Mouse (Mus musculus) cerebellum, adult 11 months (tissue): ENCODE measurements at regions not wholly inside any gene's neighbourhood (a gene's known extent, or its start where the extent isn't known, plus 50 kb on each side); places are given as distances from the start of the nearest gene placed in this dataset.
A peak's percentile ranks its signal among the peaks of the same experiment; 100 is the strongest.

Experiments used
- DNase-seq: peaks from one replicate; pipeline ENCODE4 v3.0.0; 2022

- no peak for DNase-seq
Observed at GRCm38 (mm10) chr3:149625066-149625465, 634.7 kb upstream of the Adgrl2 start.

- no peak for DNase-seq
Observed at GRCm38 (mm10) chr3:149623851-149624532, 633.6 kb upstream of the Adgrl2 start.

- no peak for DNase-seq
Observed at GRCm38 (mm10) chr3:149603865-149604264, 613.5 kb upstream of the Adgrl2 start.

- no peak for DNase-seq
Observed at GRCm38 (mm10) chr3:149601276-149601675, 610.9 kb upstream of the Adgrl2 start.

GRCm38 (mm10) chr3:149594470-149594869 is 604.1 kb upstream of the Adgrl2 start:
- no peak for DNase-seq

GRCm38 (mm10) chr3:149585769-149586168 is 595.4 kb upstream of the Adgrl2 start:
- no peak for DNase-seq

GRCm38 (mm10) chr3:149581141-149581540 is 590.8 kb upstream of the Adgrl2 start:
- no peak for DNase-seq

- DNase-seq: no peak
Observed at GRCm38 (mm10) chr3:149575678-149576077, 585.3 kb upstream of the Adgrl2 start.

GRCm38 (mm10) chr3:149566853-149567252 is 576.5 kb upstream of the Adgrl2 start:
- no peak for DNase-seq

GRCm38 (mm10) chr3:149550231-149550951 is 560.0 kb upstream of the Adgrl2 start:
- DNase-seq: peak; percentile 78

GRCm38 (mm10) chr3:149547045-149547444 is 556.7 kb upstream of the Adgrl2 start:
- no peak for DNase-seq

GRCm38 (mm10) chr3:149546256-149546655 is 555.9 kb upstream of the Adgrl2 start:
- no peak for DNase-seq

GRCm38 (mm10) chr3:149534183-149534582 is 543.8 kb upstream of the Adgrl2 start:
- DNase-seq: no peak

GRCm38 (mm10) chr3:149530026-149530607 is 539.8 kb upstream of the Adgrl2 start:
- no peak for DNase-seq

- DNase-seq: no peak
Observed at GRCm38 (mm10) chr3:149526509-149526908, 536.2 kb upstream of the Adgrl2 start.

GRCm38 (mm10) chr3:149519575-149519929 is 529.2 kb upstream of the Adgrl2 start:
- DNase-seq: no peak

- no peak for DNase-seq
Observed at GRCm38 (mm10) chr3:149518928-149519574, 528.7 kb upstream of the Adgrl2 start.

GRCm38 (mm10) chr3:149517537-149517936 is 527.2 kb upstream of the Adgrl2 start:
- no peak for DNase-seq

GRCm38 (mm10) chr3:149509178-149509577 is 518.8 kb upstream of the Adgrl2 start:
- DNase-seq: no peak

GRCm38 (mm10) chr3:149508671-149509070 is 518.3 kb upstream of the Adgrl2 start:
- DNase-seq: no peak

- DNase-seq: no peak
Observed at GRCm38 (mm10) chr3:149505692-149506091, 515.3 kb upstream of the Adgrl2 start.

- no peak for DNase-seq
Observed at GRCm38 (mm10) chr3:149503992-149504391, 513.6 kb upstream of the Adgrl2 start.

GRCm38 (mm10) chr3:149500130-149500529 is 509.8 kb upstream of the Adgrl2 start:
- DNase-seq: no peak

GRCm38 (mm10) chr3:149498765-149499164 is 508.4 kb upstream of the Adgrl2 start:
- DNase-seq: no peak
